Comparison of ENCODE assay signal across 28 mouse cellular contexts in the genomic region with DNA sequence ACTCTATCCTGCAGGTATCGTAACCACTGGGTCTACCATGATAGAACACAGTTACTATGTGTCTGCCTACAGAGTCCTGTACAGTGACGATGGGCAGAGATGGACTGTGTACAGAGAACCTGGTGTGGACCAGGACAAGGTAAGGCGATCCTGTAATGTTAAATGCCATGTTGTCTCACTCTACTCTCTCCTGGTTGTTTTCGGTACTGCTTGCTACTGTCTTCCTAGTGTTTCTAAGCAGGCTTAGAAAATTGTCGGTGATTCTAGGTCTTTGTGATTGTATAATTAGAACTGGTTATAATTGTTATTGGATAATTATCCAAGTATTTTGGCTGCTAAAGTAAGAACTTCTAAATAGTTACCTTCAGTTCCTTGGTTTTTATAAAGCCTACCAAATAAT. TPM values are rescaled to one million over a fixed set of nuclear protein-coding genes. Genes with fewer than 3 reads are reported as not detected.
DNase-seq lines count a peak whose midpoint lies in the region; ATAC-seq and TF ChIP-seq lines count a peak whose summit lies in the region.
"Had no signal": no experiment of that assay in that cellular context is flagged by ENCODE, and none has a peak within 500 bp of the region (broad histone marks: within the 10 kb centered on the region; RNA-seq: fewer than 3 reads in every experiment).

No protein-coding gene starts in this region.

- no peak overlapping the region for H3K4me3 ChIP-seq in heart, embryonic 10.5 days
- H3K4me3 ChIP-seq in kidney, postnatal 0 days (replicated peaks; ENCODE audit: low read depth, low read length) = no peak overlapping the region
- H3K4me3 ChIP-seq in liver, embryonic 14.5 days (ENCODE audit: insufficient read depth in 1 of 2, low read depth in 2 of 2, low read length in 2 of 2) = no peak overlapping the region
- H3K4me3 ChIP-seq: erythroblast, embryonic 14.5 days; hindbrain, embryonic 13.5 days; limb, embryonic 10.5 days; limb, embryonic 15.5 days; neural tube, embryonic 15.5 days; stomach, embryonic 15.5 days had no signal

- H3K27me3 ChIP-seq in heart, embryonic 10.5 days (ENCODE audit: insufficient read depth, poor library complexity, severe bottlenecking) = no peaks in the 10 kb centered on the region
- no peaks in the 10 kb centered on the region for H3K27me3 ChIP-seq in kidney, postnatal 0 days (ENCODE audit: insufficient read depth, low read length)
- no peaks in the 10 kb centered on the region for H3K27me3 ChIP-seq in liver, embryonic 14.5 days (ENCODE audit: control insufficient read depth, insufficient read depth, low read length)
- H3K27me3 ChIP-seq: hindbrain, embryonic 13.5 days; limb, embryonic 15.5 days; neural tube, embryonic 15.5 days; stomach, embryonic 15.5 days had no signal

- WGBS in heart, embryonic 10.5 days = 95% methylated on average over 5 of the region's 5 CpGs
- WGBS in kidney, postnatal 0 days = 97% methylated on average over 5 of the region's 5 CpGs
- WGBS in liver, embryonic 14.5 days (ENCODE audit: insufficient replicate concordance) = 87% methylated on average over 5 of the region's 5 CpGs

- H3K36me3 ChIP-seq in heart, embryonic 10.5 days = peaks cover 33% of the 10 kb centered on the region; the same call in 1 of the 2 replicates
- H3K36me3 ChIP-seq in kidney, postnatal 0 days (ENCODE audit: insufficient read depth, low read length) = 0 out of 2 replicates have a peak, but pooled peaks cover 7% of the 10 kb centered on the region
- H3K36me3 ChIP-seq in liver, embryonic 14.5 days (replicated peaks; ENCODE audit: control insufficient read depth, insufficient read depth, low read depth) = no peaks in the 10 kb centered on the region

- intact Hi-C loops in heart, postnatal 10 days (cut with DNase I) = loop anchor here (1.0 to 5.0 kb wide), 6 partner anchors 42 to 951 kb away; a partner anchor contains a TSS

- no peak overlapping the region for H3K4me2 ChIP-seq in kidney, postnatal 0 days (ENCODE audit: low read length)
- no peak overlapping the region for H3K4me2 ChIP-seq in liver, embryonic 14.5 days (ENCODE audit: low read depth)
- H3K4me2 ChIP-seq: hindbrain, embryonic 13.5 days; limb, embryonic 15.5 days; neural tube, embryonic 15.5 days; stomach, embryonic 15.5 days had no signal

- H3K4me1 ChIP-seq in heart, embryonic 10.5 days = peaks cover 8% of the 10 kb centered on the region; the same call in 1 of the 2 replicates
- no peaks in the 10 kb centered on the region for H3K4me1 ChIP-seq in kidney, postnatal 0 days (replicated peaks; ENCODE audit: insufficient read depth, low read length)
- H3K4me1 ChIP-seq in liver, embryonic 14.5 days (replicated peaks; ENCODE audit: control insufficient read depth in 2 of 2, insufficient read depth in 2 of 2, low read length in 1 of 2) = peaks cover 41 to 42% of the 10 kb centered on the region in 2 experiments
- H3K4me1 ChIP-seq: hindbrain, embryonic 13.5 days; limb, embryonic 10.5 days; limb, embryonic 15.5 days; neural tube, embryonic 15.5 days; stomach, embryonic 15.5 days had no signal

- no peak for ATAC-seq in kidney, postnatal 0 days (replicated peaks; ENCODE audit: low FRiP score, low read depth)
- no peak for ATAC-seq in liver, embryonic 14.5 days (ENCODE audit: insufficient read depth)
- ATAC-seq: activated CD4-positive, CD25-positive, alpha-beta regulatory T cell, adult 4 months; CD4-positive, CD25-positive, alpha-beta regulatory T cell, adult 4 months; intestine, postnatal 0 days had no signal

- no peak for TF ChIP-seq EP300 in liver, embryonic 14.5 days (IDR thresholded peaks at IDR 0.05; ENCODE audit: low read depth)

- no peaks in the 10 kb centered on the region for H3K9me3 ChIP-seq in heart, embryonic 10.5 days
- no peaks in the 10 kb centered on the region for H3K9me3 ChIP-seq in kidney, postnatal 0 days (replicated peaks; ENCODE audit: low read length)
- H3K9me3 ChIP-seq in liver, embryonic 14.5 days (ENCODE audit: control insufficient read depth, low read length) = no peaks in the 10 kb centered on the region
- H3K9me3 ChIP-seq: hindbrain, embryonic 13.5 days; limb, embryonic 10.5 days; limb, embryonic 15.5 days; neural tube, embryonic 15.5 days; stomach, embryonic 15.5 days had no signal

- no peak for DNase-seq in heart, embryonic 10.5 days (ENCODE audit: low spot score)
- no peak for DNase-seq in heart, postnatal 10 days
- DNase-seq in kidney, postnatal 0 days (ENCODE audit: low spot score) = no peak
- no peak for DNase-seq in kidney, adult 18-20 months
- DNase-seq in liver, embryonic 14.5 days (ENCODE audit: low read depth in 3 of 3, low spot score in 3 of 3) = no peak
- no peak for DNase-seq in liver
- no peak for DNase-seq in adrenal gland, postnatal 10 days
- DNase-seq: adrenal gland, adult 2 months; cerebellum, adult 2 months; cerebellum, postnatal 14 days; gastrocnemius, postnatal 36 days; kidney, postnatal 25 days; lung, adult 2 months; lung, postnatal 10 days; midbrain, embryonic 14.5 days; retina, postnatal 1 day; right cerebral cortex, postnatal 14 days; thymus, postnatal 14 days had no signal

- H3K27ac ChIP-seq in heart, embryonic 10.5 days = 0 out of 2 replicates have a peak overlapping the region, but pooled peaks have one; percentile 7
- H3K27ac ChIP-seq in kidney, postnatal 0 days = no peak overlapping the region
- H3K27ac ChIP-seq in liver, embryonic 14.5 days = no peak overlapping the region
- H3K27ac ChIP-seq: hindbrain, embryonic 13.5 days; limb, embryonic 10.5 days; limb, embryonic 15.5 days; macrophage; neural tube, embryonic 15.5 days; stomach, embryonic 15.5 days had no signal

- H3K9ac ChIP-seq in kidney, postnatal 0 days (ENCODE audit: low read depth, low read length) = no peak overlapping the region
- no peak overlapping the region for H3K9ac ChIP-seq in liver, embryonic 14.5 days (replicated peaks)
- H3K9ac ChIP-seq: hindbrain, embryonic 13.5 days; limb, embryonic 15.5 days; neural tube, embryonic 15.5 days; stomach, embryonic 15.5 days had no signal

- 0 out of 2 replicates have a peak, but pooled peaks have one; percentile 10 for TF ChIP-seq CTCF in kidney, postnatal 0 days (IDR thresholded peaks at IDR 0.05; ENCODE audit: low read depth)
- TF ChIP-seq CTCF in liver, embryonic 14.5 days (IDR thresholded peaks at IDR 0.05; ENCODE audit: low read depth) = 0 out of 2 replicates have a peak, but pooled peaks have one; percentile 2

RNA-seq across cellular contexts. Expression of a gene that starts 43.4 kb away (rescaled TPM):
- 12.2 and 13.2 TPM in 2 replicates for polyA plus RNA-seq in heart, embryonic 10.5 days (2016; fragmentation: Nextera tagmentation; extraction: Ambion mirVana)
- 10 to 100 TPM; 21.2 to 26.2 TPM for total RNA-seq in heart, postnatal 10 days (2021)
- 2.8 and 3.6 TPM in 2 replicates for polyA plus RNA-seq in kidney, postnatal 0 days (2015; fragmentation: Nextera tagmentation; extraction: Ambion mirVana)
- polyA plus RNA-seq in liver, embryonic 14.5 days (2012; rRNA removed) = 2.6 TPM in 2 replicates
- polyA plus RNA-seq in liver, embryonic 14.5 days (2014; fragmentation: Nextera tagmentation; extraction: Ambion mirVana) = 0.84 and 0.90 TPM in 2 replicates
- total RNA-seq in adrenal gland, postnatal 10 days (2021) = 10 to 100 TPM; 11.2 to 11.6 TPM
